Mouse (Mus musculus) left cerebral cortex, postnatal 4 days (tissue): ENCODE measurements around the gene Cnih2. TPM values are rescaled to one million over a fixed set of nuclear protein-coding genes. Genes with fewer than 3 reads are reported as not detected.

Experiments used
- DNase-seq: peaks from one replicate; pipeline ENCODE4 v3.0.0-alpha.2; 2022
- intact Hi-C: fragments of 180-260 bp; cut with DNase I; formaldehyde crosslinking; loops from one replicate; pipeline ENCODE4 v1.15.1; 2025
- total RNA-seq, 2 experiments: library from RNA; stranded (reverse); gene quantifications; 2 replicates each; pipeline ENCODE4 v1.2.3; 2021

Cnih2 gene
- total RNA-seq, 2 experiments from 2014 or later: 393 to 412 TPM

- no peak for DNase-seq
- intact Hi-C loops: no loop called here
Measured at GRCm38 (mm10) chr19:5069978-5070377, 28.3 kb downstream of the Cnih2 start.

GRCm38 (mm10) chr19:5069486-5069885 lies 28.8 kb downstream of the Cnih2 start:
- intact Hi-C loops: no loop called here
- no peak for DNase-seq

GRCm38 (mm10) chr19:5068570-5069234 lies 29.6 kb downstream of the Cnih2 start:
- intact Hi-C loops: no loop called here
- DNase-seq: peak; percentile 49

- intact Hi-C loops: no loop called here
- DNase-seq: peak; percentile 73
Measured at GRCm38 (mm10) chr19:5067867-5068569, 30.3 kb downstream of the Cnih2 start, which contains the start of gene Cd248. TSS of gene Cd248 (plus strand) at chr19:5068078.

GRCm38 (mm10) chr19:5067040-5067799 lies 31.1 kb downstream of the Cnih2 start:
- no peak for DNase-seq
- intact Hi-C loops: no loop called here

GRCm38 (mm10) chr19:5065104-5065503 lies 33.2 kb downstream of the Cnih2 start:
- intact Hi-C loops: no loop called here
- DNase-seq: no peak

- no peak for DNase-seq
- intact Hi-C loops: no loop called here
Measured at GRCm38 (mm10) chr19:5062446-5062845, 35.9 kb downstream of the Cnih2 start.

- no peak for DNase-seq
- intact Hi-C loops: no loop called here
Measured at GRCm38 (mm10) chr19:5062041-5062440, 36.3 kb downstream of the Cnih2 start.

- intact Hi-C loops: no loop called here
- no peak for DNase-seq
Measured at GRCm38 (mm10) chr19:5060365-5061330, 37.7 kb downstream of the Cnih2 start.

GRCm38 (mm10) chr19:5058801-5059771 lies 39.2 kb downstream of the Cnih2 start:
- intact Hi-C loops: no loop called here
- no peak for DNase-seq

GRCm38 (mm10) chr19:5057876-5058775 lies 40.2 kb downstream of the Cnih2 start:
- DNase-seq: no peak
- intact Hi-C loops: no loop called here

GRCm38 (mm10) chr19:5056251-5056650 lies 42.1 kb downstream of the Cnih2 start:
- peak; percentile 56 for DNase-seq
- intact Hi-C loops: no loop called here

GRCm38 (mm10) chr19:5053909-5054308 lies 44.4 kb downstream of the Cnih2 start:
- peak; percentile 70 for DNase-seq
- intact Hi-C loops: no loop called here

GRCm38 (mm10) chr19:5052853-5053252 lies 45.5 kb downstream of the Cnih2 start:
- intact Hi-C loops: no loop called here
- peak; percentile 55 for DNase-seq

GRCm38 (mm10) chr19:5052166-5052822 lies 46.0 kb downstream of the Cnih2 start:
- intact Hi-C loops: no loop called here
- DNase-seq: peak; percentile 67

GRCm38 (mm10) chr19:5051515-5051914 lies 46.8 kb downstream of the Cnih2 start:
- intact Hi-C loops: no loop called here
- no peak for DNase-seq

GRCm38 (mm10) chr19:5051031-5051430 lies 47.3 kb downstream of the Cnih2 start:
- intact Hi-C loops: no loop called here
- DNase-seq: no peak
